Mouse (Mus musculus) heart, postnatal 0 days (tissue): ENCODE measurements around the gene Plekhm1. TPM values are rescaled to one million over a fixed set of nuclear protein-coding genes. Genes with fewer than 3 reads are reported as not detected.
"Not testable (repeated sequence)": the region's sequence is repeated elsewhere in the genome, so short reads cannot be mapped to it uniquely, and the experiment has no call there.

Source experiments
- ATAC-seq: fragments of 200-750 bp; cut with Nextera tagmentation; 2 replicates; pipeline ENCODE4 v1.8.0; 2017; ENCODE audit warnings: low read depth, moderate number of reproducible peaks, moderate library complexity; ENCODE audit not compliant: insufficient read depth
- DNase-seq: peaks from one replicate; pipeline ENCODE4 v3.0.0-alpha.2; 2016; ENCODE audit warnings: low spot score
- H3K27ac ChIP-seq: fragments of 300-500 bp; sonication (generic); 2 replicates; pipeline ENCODE4 v1.5.1; 2014; ENCODE audit warnings: low read depth, mild to moderate bottlenecking
- H3K27me3 ChIP-seq: fragments of 300-500 bp; sonication (generic); 2 replicates; pipeline ENCODE4 v1.6.1; 2014; ENCODE audit warnings: low read length, mixed read lengths; ENCODE audit not compliant: control insufficient read depth, insufficient read depth
- H3K36me3 ChIP-seq: fragments of 300-500 bp; sonication (generic); replicated peaks from 2 replicates; pipeline ENCODE4 v1.6.1; 2014; ENCODE audit warnings: low read length, mixed read lengths; ENCODE audit not compliant: control insufficient read depth, insufficient read depth
- H3K4me1 ChIP-seq: fragments of 300-500 bp; sonication (generic); 2 replicates; pipeline ENCODE4 v1.6.1; 2014; ENCODE audit warnings: antibody characterized with exemption; ENCODE audit not compliant: control insufficient read depth, insufficient read depth
- H3K4me2 ChIP-seq: fragments of 300-500 bp; sonication (generic); 2 replicates; pipeline ENCODE4 v1.6.1; 2014; ENCODE audit warnings: low read depth, mild to moderate bottlenecking, low read length, moderate library complexity
- H3K4me3 ChIP-seq: fragments of 300-500 bp; sonication (generic); 2 replicates; pipeline ENCODE4 v1.5.1; 2014; ENCODE audit warnings: low read depth, low read length
- H3K9ac ChIP-seq: fragments of 300-500 bp; sonication (generic); replicated peaks from 2 replicates; pipeline ENCODE4 v1.6.1; 2014; ENCODE audit warnings: low read depth, low read length, mixed read lengths
- H3K9me3 ChIP-seq: fragments of 300-500 bp; sonication (generic); replicated peaks from 2 replicates; pipeline ENCODE4 v1.6.1; 2016; ENCODE audit warnings: low read length; ENCODE audit not compliant: control insufficient read depth
- CTCF ChIP-seq: IDR thresholded peaks from 2 replicates; pipeline ENCODE4 v1.5.1; 2016; ENCODE audit warnings: antibody characterized with exemption, control low read depth, low read depth
- EP300 ChIP-seq: IDR thresholded peaks from 2 replicates; pipeline ENCODE4 v1.6.1; 2016; ENCODE audit warnings: antibody characterized with exemption, low read depth
- WGBS: fragments of 180-500 bp; shearing (Covaris S2); extraction: QIAGEN DNeasy Blood & Tissue Kit; methylation state at CpG from one replicate; pipeline ENCODE4 v1.1.7; 2014; 5-methylcytosine and 5-hydroxymethylcytosine counted together
- polyA plus RNA-seq: library from polyadenylated mRNA; unstranded; fragments of >200 nt; fragmentation: Nextera tagmentation; extraction: Ambion mirVana; gene quantifications from 2 replicates; pipeline ENCODE4 v1.2.1, GENCODE M21; 2015
- total RNA-seq: library from RNA; depleted of rRNA; stranded (reverse); fragments of >200 nt; gene quantifications from 2 replicates; pipeline ENCODE4 v1.2.3, GENCODE M21; 2014; ENCODE audit warnings: low replicate concordance

The Plekhm1 gene
- total and polyA plus RNA-seq, 2 experiments from 2014 or later: 3.4 to 3.9 TPM

- Histone ChIP-seq H3K36me3 (no peaks in the 10 kb centered on the region), H3K4me2 (no peak overlapping the region), H3K27me3 (peaks cover 14% of the 10 kb centered on the region; the same call in 1 of the 2 replicates), H3K9me3 (no peaks in the 10 kb centered on the region), H3K4me3 (no peak overlapping the region), H3K9ac (no peak overlapping the region), H3K4me1 (no peaks in the 10 kb centered on the region; the same call in 1 of the 2 replicates), H3K27ac (no peak overlapping the region)
- 90% methylated on average over 10 of the region's 10 CpGs for WGBS
- DNase-seq (no peak), ATAC-seq (no peak)
- TF ChIP-seq CTCF (no peak), EP300 (no peak)
Measured at GRCm38 (mm10) chr11:103331502-103332185, 80.8 kb downstream of the Plekhm1 start.

GRCm38 (mm10) chr11:103330651-103331319, 81.7 kb downstream of the Plekhm1 start:
- no peaks in the 10 kb centered on the region for H3K36me3 ChIP-seq
- H3K27ac ChIP-seq: no peak overlapping the region
- no peak for ATAC-seq
- no peak for DNase-seq
- 70% methylated on average over 7 of the region's 7 CpGs for WGBS
- no peak overlapping the region for H3K4me3 ChIP-seq
- H3K9ac ChIP-seq: no peak overlapping the region
- H3K4me1 ChIP-seq: no peaks in the 10 kb centered on the region; the same call in 1 of the 2 replicates
- TF ChIP-seq CTCF (no peak), EP300 (no peak)
- no peaks in the 10 kb centered on the region for H3K9me3 ChIP-seq
- H3K4me2 ChIP-seq: no peak overlapping the region
- H3K27me3 ChIP-seq: peaks cover 14% of the 10 kb centered on the region; the same call in 1 of the 2 replicates

GRCm38 (mm10) chr11:103326950-103327349, 85.5 kb downstream of the Plekhm1 start:
- no peaks in the 10 kb centered on the region for H3K4me1 ChIP-seq
- H3K4me2 ChIP-seq: no peak overlapping the region
- 11% methylated on average over 5 of the region's 5 CpGs for WGBS
- H3K9ac ChIP-seq: no peak overlapping the region
- TF ChIP-seq CTCF (peak; percentile 92), EP300 (no peak)
- no peaks in the 10 kb centered on the region for H3K36me3 ChIP-seq
- peak; percentile 63 for DNase-seq
- H3K27me3 ChIP-seq: peaks cover 8% of the 10 kb centered on the region
- no peak overlapping the region for H3K27ac ChIP-seq
- H3K9me3 ChIP-seq: no peaks in the 10 kb centered on the region
- H3K4me3 ChIP-seq: no peak overlapping the region
- no peak for ATAC-seq

- no peak overlapping the region for H3K4me3 ChIP-seq
- ATAC-seq (peak; percentile 70), DNase-seq (peak; percentile 53)
- no peaks in the 10 kb centered on the region for H3K4me1 ChIP-seq
- H3K9ac ChIP-seq: no peak overlapping the region
- no peaks in the 10 kb centered on the region for H3K36me3 ChIP-seq
- peaks cover 8% of the 10 kb centered on the region for H3K27me3 ChIP-seq
- TF ChIP-seq CTCF (peak; percentile 90), EP300 (no peak)
- WGBS: 10% methylated on average over 8 of the region's 8 CpGs
- H3K9me3 ChIP-seq: no peaks in the 10 kb centered on the region
- H3K4me2 ChIP-seq: no peak overlapping the region
- H3K27ac ChIP-seq: no peak overlapping the region
Measured at GRCm38 (mm10) chr11:103325172-103325571, 87.3 kb downstream of the Plekhm1 start.

- Histone ChIP-seq H3K4me3 (no peak overlapping the region), H3K4me1 (no peaks in the 10 kb centered on the region), H3K27ac (no peak overlapping the region), H3K36me3 (no peaks in the 10 kb centered on the region), H3K4me2 (no peak overlapping the region), H3K27me3 (peaks cover 8% of the 10 kb centered on the region), H3K9me3 (no peaks in the 10 kb centered on the region), H3K9ac (no peak overlapping the region)
- DNase-seq (no peak), ATAC-seq (no peak)
- TF ChIP-seq EP300 (no peak), CTCF (no peak)
- WGBS: 60% methylated on average over 13 of the region's 13 CpGs
Measured at GRCm38 (mm10) chr11:103324723-103325122, 87.8 kb downstream of the Plekhm1 start.

- not testable (repeated sequence) for ATAC-seq, H3K4me2 ChIP-seq, H3K4me1 ChIP-seq, H3K4me3 ChIP-seq, H3K9ac ChIP-seq, DNase-seq, H3K36me3 ChIP-seq, H3K9me3 ChIP-seq, H3K27ac ChIP-seq, H3K27me3 ChIP-seq
- WGBS: 42% methylated on average over 4 of the region's 4 CpGs
Measured at GRCm38 (mm10) chr11:103322832-103323231, 89.7 kb downstream of the Plekhm1 start.
